Mouse (Mus musculus): ENCODE data around the gene Amigo2.

- no peak for TF ChIP-seq GATA1 (IDR thresholded peaks at IDR 0.05; ENCODE audit: low read length)
- TF ChIP-seq TAL1 (IDR thresholded peaks at IDR 0.05; ENCODE audit: low read length) = no peak
These were observed 17.5 kb downstream of the Amigo2 start for GRCm38 (mm10) chr15:97229494-97230077.

Measured in erythroblast, embryonic 14.5 days (primary cell).